Mouse (Mus musculus) testis, postnatal 14 days (tissue): ENCODE data around the gene Matk.

ENCODE experiments used
- DNase-seq: peaks from one replicate; pipeline ENCODE4 v3.0.0; 2021; ENCODE audit warnings: low spot score

Gene Matk

GRCm38 (mm10) chr10:81244146-81244545 lies 8.6 kb upstream of the Matk start:
- DNase-seq = no peak

GRCm38 (mm10) chr10:81244595-81244994 lies 8.1 kb upstream of the Matk start:
- no peak for DNase-seq

GRCm38 (mm10) chr10:81245166-81245565 lies 7.6 kb upstream of the Matk start:
- no peak for DNase-seq

- DNase-seq = no peak
Observed at GRCm38 (mm10) chr10:81247804-81248203, 4.9 kb upstream of the Matk start.

GRCm38 (mm10) chr10:81249442-81249841 lies 3.3 kb upstream of the Matk start:
- DNase-seq = no peak

GRCm38 (mm10) chr10:81254886-81255285 lies 2.2 kb downstream of the Matk start:
- no peak for DNase-seq

GRCm38 (mm10) chr10:81257158-81258039 lies 4.7 kb downstream of the Matk start:
- DNase-seq = no peak

GRCm38 (mm10) chr10:81259225-81259884 lies 6.6 kb downstream of the Matk start:
- DNase-seq = no peak

- DNase-seq = no peak
Observed at GRCm38 (mm10) chr10:81261025-81261424, 8.3 kb downstream of the Matk start.

- no peak for DNase-seq
Observed at GRCm38 (mm10) chr10:81265540-81265939, 12.8 kb downstream of the Matk start.

GRCm38 (mm10) chr10:81266211-81267105 lies 13.7 kb downstream of the Matk start, which contains the start of the genes Mrpl54 and Apba3:
Gene Mrpl54 (minus strand): TSS chr10:81266934.
Gene Apba3 (plus strand): TSS chr10:81266960.
- DNase-seq = peak; percentile 95

GRCm38 (mm10) chr10:81268056-81268455 lies 15.3 kb downstream of the Matk start:
- peak; percentile 81 for DNase-seq

- DNase-seq = no peak
Observed at GRCm38 (mm10) chr10:81268643-81269412, 16.1 kb downstream of the Matk start.

GRCm38 (mm10) chr10:81272356-81272755 lies 19.6 kb downstream of the Matk start:
- DNase-seq = no peak

GRCm38 (mm10) chr10:81273842-81274241 lies 21.1 kb downstream of the Matk start:
- DNase-seq = no peak

GRCm38 (mm10) chr10:81277676-81278075 lies 24.9 kb downstream of the Matk start:
- DNase-seq = no peak

GRCm38 (mm10) chr10:81279496-81279895 lies 26.8 kb downstream of the Matk start:
- DNase-seq = no peak

GRCm38 (mm10) chr10:81284189-81284588 lies 31.5 kb downstream of the Matk start:
- no peak for DNase-seq

- DNase-seq = no peak
Observed at GRCm38 (mm10) chr10:81284719-81285118, 32.0 kb downstream of the Matk start.

- DNase-seq = peak; percentile 88
Observed at GRCm38 (mm10) chr10:81285694-81286450, 33.1 kb downstream of the Matk start.

- no peak for DNase-seq
Observed at GRCm38 (mm10) chr10:81286586-81286985, 33.9 kb downstream of the Matk start.
